Mouse (Mus musculus): ENCODE results near the gene Nt5dc2. TPM values are rescaled to one million over a fixed set of nuclear protein-coding genes. Genes with fewer than 3 reads are reported as not detected.
A peak's percentile ranks its signal among the peaks of the same experiment; 100 is the strongest.

Nt5dc2 gene
- polyA plus RNA-seq, 1 experiment from 2014 or later, result 247 TPM

- 0 out of 2 replicates have a peak, but pooled peaks cover 2% of the 10 kb centered on the region for H3K36me3 ChIP-seq (replicated peaks)
- peak overlapping the region; percentile 92 for H3K4me3 ChIP-seq
- H3K4me2 ChIP-seq, result peak overlapping the region; percentile 91
- WGBS, result 2% methylated on average over 23 of the region's 23 CpGs
- H3K9ac ChIP-seq, result peak overlapping the region; percentile 73
- H3K4me1 ChIP-seq, result peaks cover 55% of the 10 kb centered on the region
- 0 out of 2 replicates have a peak, but pooled peaks have one; percentile 1 for ATAC-seq (replicated peaks)
- H3K27me3 ChIP-seq (replicated peaks), result no peaks in the 10 kb centered on the region
- H3K9me3 ChIP-seq, result no peaks in the 10 kb centered on the region
- peak overlapping the region; percentile 90 for H3K27ac ChIP-seq
Observed at GRCm38 (mm10) chr14:31128101-31128825, 2.6 kb upstream of the Nt5dc2 start.

- H3K36me3 ChIP-seq (replicated peaks), result no peaks in the 10 kb centered on the region
- peak within 1 kb of the TSS; percentile 90 for H3K27ac ChIP-seq
- peak within 1 kb of the TSS; percentile 91 for H3K4me2 ChIP-seq
- H3K9me3 ChIP-seq, result no peaks in the 10 kb centered on the region
- ATAC-seq (replicated peaks), result peak; percentile 96
- peak within 1 kb of the TSS; percentile 73 for H3K9ac ChIP-seq
- H3K27me3 ChIP-seq (replicated peaks), result no peaks in the 10 kb centered on the region
- under 1% methylated on average over 33 of the region's 33 CpGs for WGBS
- peak within 1 kb of the TSS; percentile 92 for H3K4me3 ChIP-seq
- peaks cover 61% of the 10 kb centered on the region for H3K4me1 ChIP-seq
Observed at GRCm38 (mm10) chr14:31128826-31129219, 2.0 kb upstream of the Nt5dc2 start, which contains the start of gene Smim4. Smim4 (minus strand) TSS chr14:31128956.

GRCm38 (mm10) chr14:31129326-31130235 lies 1.3 kb upstream of the Nt5dc2 start:
- no peak for ATAC-seq (replicated peaks)
- peak overlapping the region; percentile 91 for H3K4me2 ChIP-seq
- H3K4me1 ChIP-seq, result peaks cover 68% of the 10 kb centered on the region
- H3K36me3 ChIP-seq (replicated peaks), result no peaks in the 10 kb centered on the region
- no peaks in the 10 kb centered on the region for H3K27me3 ChIP-seq (replicated peaks)
- peak overlapping the region; percentile 92 for H3K4me3 ChIP-seq
- H3K27ac ChIP-seq, result peak overlapping the region; percentile 90
- no peaks in the 10 kb centered on the region for H3K9me3 ChIP-seq
- 0 out of 2 replicates have a peak overlapping the region, but pooled peaks have one; percentile 21 for H3K9ac ChIP-seq
- WGBS, result 69% methylated on average over 15 of the region's 15 CpGs

- peak overlapping the region; percentile 61 for H3K4me2 ChIP-seq
Observed at GRCm38 (mm10) chr14:31131272-31131821, 494 bp downstream of the Nt5dc2 start.

GRCm38 (mm10) chr14:31132031-31132430 lies 1.2 kb downstream of the Nt5dc2 start:
- no peaks in the 10 kb centered on the region for H3K27me3 ChIP-seq (replicated peaks)
- H3K4me1 ChIP-seq, result peaks cover 56% of the 10 kb centered on the region
- H3K27ac ChIP-seq, result no peak overlapping the region
- no peaks in the 10 kb centered on the region for H3K9me3 ChIP-seq
- no peak for ATAC-seq (replicated peaks)
- no peaks in the 10 kb centered on the region; the same call in 1 of the 2 replicates for H3K36me3 ChIP-seq (replicated peaks)
- WGBS, result 10% methylated on average over 6 of the region's 6 CpGs
- H3K9ac ChIP-seq, result peak overlapping the region; percentile 64
- H3K4me3 ChIP-seq, result peak overlapping the region; percentile 80
- H3K4me2 ChIP-seq, result peak overlapping the region; percentile 61

More at GRCm38 (mm10) chr14:31131272-31131821, 494 bp downstream of the Nt5dc2 start:
- Histone ChIP-seq H3K27ac (peak overlapping the region; percentile 90), H3K36me3 (replicated peaks) (no peaks in the 10 kb centered on the region; the same call in 1 of the 2 replicates), H3K27me3 (replicated peaks) (no peaks in the 10 kb centered on the region), H3K4me3 (peak overlapping the region; percentile 80), H3K9me3 (no peaks in the 10 kb centered on the region), H3K4me1 (peaks cover 60% of the 10 kb centered on the region), H3K9ac (peak overlapping the region; percentile 64)
- WGBS, result under 1% methylated on average over 43 of the region's 43 CpGs
- ATAC-seq (replicated peaks), result peak; percentile 12; the same call in 1 of the 2 replicates

- peak overlapping the region; percentile 61 for H3K4me2 ChIP-seq
- peak overlapping the region; percentile 80 for H3K4me3 ChIP-seq
- H3K4me1 ChIP-seq, result peaks cover 51% of the 10 kb centered on the region
- no peaks in the 10 kb centered on the region; the same call in 1 of the 2 replicates for H3K36me3 ChIP-seq (replicated peaks)
- no peak overlapping the region for H3K9ac ChIP-seq
- H3K27me3 ChIP-seq (replicated peaks), result no peaks in the 10 kb centered on the region
- H3K27ac ChIP-seq, result no peak overlapping the region
- WGBS, result 89% methylated on average over 7 of the region's 7 CpGs
- no peaks in the 10 kb centered on the region for H3K9me3 ChIP-seq
- ATAC-seq (replicated peaks), result no peak
Observed at GRCm38 (mm10) chr14:31132491-31132975, 1.7 kb downstream of the Nt5dc2 start.

GRCm38 (mm10) chr14:31133023-31133665 lies 2.3 kb downstream of the Nt5dc2 start:
- Histone ChIP-seq H3K4me3 (no peak overlapping the region), H3K9ac (no peak overlapping the region; the same call in 1 of the 2 replicates), H3K36me3 (replicated peaks) (no peaks in the 10 kb centered on the region; the same call in 1 of the 2 replicates), H3K9me3 (no peaks in the 10 kb centered on the region), H3K27ac (no peak overlapping the region), H3K4me2 (peak overlapping the region; percentile 61), H3K4me1 (peaks cover 47% of the 10 kb centered on the region), H3K27me3 (replicated peaks) (no peaks in the 10 kb centered on the region)
- no peak for ATAC-seq (replicated peaks)
- 74% methylated on average over 11 of the region's 11 CpGs for whole genome bisulfite sequencing

- peaks cover 42% of the 10 kb centered on the region for H3K4me1 ChIP-seq
- no peaks in the 10 kb centered on the region for H3K27me3 ChIP-seq (replicated peaks)
- ATAC-seq (replicated peaks), result no peak
- H3K9me3 ChIP-seq, result no peaks in the 10 kb centered on the region
- WGBS, result 83% methylated on average over 25 of the region's 25 CpGs
- H3K9ac ChIP-seq, result no peak overlapping the region
- peak overlapping the region; percentile 61; the same call in 1 of the 2 replicates for H3K4me2 ChIP-seq
- no peak overlapping the region for H3K4me3 ChIP-seq
- peak overlapping the region; percentile 40 for H3K27ac ChIP-seq
- H3K36me3 ChIP-seq (replicated peaks), result peaks cover under 1% of the 10 kb centered on the region; the same call in 1 of the 2 replicates
Observed at GRCm38 (mm10) chr14:31134015-31135000, 3.5 kb downstream of the Nt5dc2 start.

GRCm38 (mm10) chr14:31135495-31136410 lies 4.9 kb downstream of the Nt5dc2 start:
- Histone ChIP-seq H3K27ac (no peak overlapping the region), H3K9me3 (no peaks in the 10 kb centered on the region), H3K4me1 (peaks cover 31% of the 10 kb centered on the region), H3K9ac (no peak overlapping the region), H3K4me3 (no peak overlapping the region), H3K4me2 (no peak overlapping the region), H3K27me3 (replicated peaks) (no peaks in the 10 kb centered on the region), H3K36me3 (replicated peaks) (peaks cover 8% of the 10 kb centered on the region; the same call in 1 of the 2 replicates)
- ATAC-seq (replicated peaks), result no peak
- 96% methylated on average over 34 of the region's 34 CpGs for WGBS

Data from midbrain, embryonic 15.5 days (tissue).